Mouse (Mus musculus): Measurements from ENCODE around the gene Hebp2.

DNA sequence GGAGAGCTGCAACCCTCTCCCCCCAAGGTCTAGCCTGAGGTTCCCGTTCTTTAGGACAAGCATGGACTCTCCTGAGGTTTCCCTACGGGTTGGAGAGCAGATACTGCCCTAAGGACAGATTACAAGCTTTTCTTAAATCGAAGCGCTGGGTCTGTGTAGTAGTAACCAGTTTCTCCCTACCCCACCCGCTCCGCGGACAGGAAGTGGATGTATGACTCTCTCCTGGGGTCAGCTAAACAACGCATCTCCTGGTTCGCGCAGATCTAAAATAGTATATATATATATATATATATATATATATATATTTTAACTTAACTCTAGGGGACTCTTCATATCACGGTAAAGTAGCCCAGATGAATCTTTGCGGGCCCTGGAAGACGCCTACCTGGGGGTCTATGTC is 567 bp downstream of the Hebp2 start:
- TF ChIP-seq POLR2A (IDR thresholded peaks at IDR 0.05; ENCODE audit: borderline replicate concordance, control insufficient read depth, low read depth, low read length) (no peak), CTCF (IDR thresholded peaks at IDR 0.05; ENCODE audit: control insufficient read depth, insufficient read depth, low read length) (no peak)

Measured in bone marrow, adult 2 months (tissue).